20 mouse cellular contexts compared by ENCODE assay signal in the genomic region with DNA sequence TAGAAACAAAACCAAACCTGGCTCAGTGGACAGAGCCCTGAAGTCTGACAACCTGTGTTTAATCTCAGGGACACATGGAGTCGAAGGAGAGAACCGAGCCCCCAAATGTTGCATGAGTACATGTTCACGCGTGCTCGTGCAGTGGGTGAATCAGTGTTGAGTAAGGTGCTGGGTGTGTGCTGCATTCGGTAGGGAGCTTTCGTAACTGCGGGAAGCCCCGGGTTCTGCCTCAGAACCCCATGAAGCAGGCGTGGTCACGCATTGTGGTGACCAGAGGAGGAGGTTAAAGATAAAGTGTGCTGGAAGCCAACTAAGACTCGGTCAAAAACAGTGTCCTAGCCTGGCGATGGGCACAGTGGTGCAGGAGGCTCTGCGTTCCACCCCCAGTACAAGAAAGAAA. TPM values are rescaled to one million over a fixed set of nuclear protein-coding genes. Genes with fewer than 3 reads are reported as not detected.
DNase-seq lines count a peak whose midpoint lies in the region; ATAC-seq and TF ChIP-seq lines count a peak whose summit lies in the region.
"Had no signal": no experiment of that assay in that cellular context is flagged by ENCODE, and none has a peak within 500 bp of the region (broad histone marks: within the 10 kb centered on the region; RNA-seq: fewer than 3 reads in every experiment).

No protein-coding gene starts in this region.

- no peak overlapping the region for H3K4me2 ChIP-seq in liver, postnatal 0 days (ENCODE audit: low read depth, low read length)
- H3K4me2 ChIP-seq in forebrain, embryonic 16.5 days (ENCODE audit: low read length), result no peak overlapping the region
- H3K4me2 ChIP-seq: embryonic facial prominence, embryonic 13.5 days; embryonic facial prominence, embryonic 15.5 days; forebrain, embryonic 13.5 days had no signal

- peaks cover 6% of the 10 kb centered on the region; the same call in 1 of the 2 replicates for H3K79me2 ChIP-seq in liver, adult 2 months (ENCODE audit: control insufficient read depth, insufficient read depth, low read length)

- H3K27ac ChIP-seq in liver, adult 2 months (replicated peaks; ENCODE audit: insufficient read depth, low read depth, low read length), result no peak overlapping the region
- H3K27ac ChIP-seq in liver, postnatal 0 days (ENCODE audit: low read depth), result no peak overlapping the region
- no peak overlapping the region for H3K27ac ChIP-seq in forebrain, embryonic 16.5 days (ENCODE audit: low read length)
- H3K27ac ChIP-seq: embryonic facial prominence, embryonic 13.5 days; embryonic facial prominence, embryonic 15.5 days; forebrain, embryonic 13.5 days had no signal

- TF ChIP-seq EP300 in liver, postnatal 0 days (IDR thresholded peaks at IDR 0.05; ENCODE audit: low read depth), result no peak

- peaks cover 76% of the 10 kb centered on the region for H3K36me3 ChIP-seq in liver, adult 2 months (ENCODE audit: control insufficient read depth, insufficient read depth, low read length)
- H3K36me3 ChIP-seq in liver, postnatal 0 days (replicated peaks; ENCODE audit: insufficient read depth, low read length), result peaks cover 77% of the 10 kb centered on the region
- H3K36me3 ChIP-seq in forebrain, embryonic 16.5 days (ENCODE audit: control insufficient read depth, insufficient read depth), result peaks cover 21% of the 10 kb centered on the region

- 79% methylated on average over 14 of the region's 14 CpGs for WGBS in liver, adult 2 months
- WGBS in liver, postnatal 0 days (ENCODE audit: insufficient replicate concordance), result 75% methylated on average over 14 of the region's 14 CpGs
- 97% methylated on average over 14 of the region's 14 CpGs for WGBS in forebrain, embryonic 16.5 days

- no peaks in the 10 kb centered on the region for H3K9me3 ChIP-seq in liver, postnatal 0 days (ENCODE audit: low read length)
- H3K9me3 ChIP-seq in forebrain, embryonic 16.5 days (ENCODE audit: control insufficient read depth, low read length), result no peaks in the 10 kb centered on the region
- H3K9me3 ChIP-seq: embryonic facial prominence, embryonic 13.5 days; embryonic facial prominence, embryonic 15.5 days; forebrain, embryonic 13.5 days had no signal

- DNase-seq in liver, adult 2 months (ENCODE audit: extremely low read depth, low read depth, low spot score), result peak; percentile 42
- no peak for DNase-seq in liver, postnatal 0 days
- no peak for DNase-seq in lung, postnatal 36 days
- DNase-seq: adrenal gland, adult 2 months; adrenal gland, postnatal 10 days; adrenal gland, postnatal 25 days; cerebellum, adult 11 months; cerebellum, adult 18-20 months; cerebellum, adult 8-10 months; cerebellum, postnatal 14 days; cerebellum, postnatal 36 days; embryo, embryonic 11 days; forebrain, postnatal 0 days had no signal

- H3K27me3 ChIP-seq in liver, adult 2 months (ENCODE audit: control insufficient read depth, insufficient read depth, low read length), result no peaks in the 10 kb centered on the region
- H3K27me3 ChIP-seq in liver, postnatal 0 days (ENCODE audit: insufficient read depth, low read length), result no peaks in the 10 kb centered on the region
- no peaks in the 10 kb centered on the region for H3K27me3 ChIP-seq in forebrain, embryonic 16.5 days (replicated peaks; ENCODE audit: control insufficient read depth, insufficient read depth, low read length)
- H3K27me3 ChIP-seq: embryonic facial prominence, embryonic 13.5 days; embryonic facial prominence, embryonic 15.5 days; forebrain, embryonic 13.5 days had no signal

- no peak for TF ChIP-seq CTCF in liver, adult 2 months (IDR thresholded peaks at IDR 0.05; ENCODE audit: low read depth, low read length)
- TF ChIP-seq CTCF in liver, postnatal 0 days (IDR thresholded peaks at IDR 0.05; ENCODE audit: low read depth), result no peak

- no peak overlapping the region for H3K9ac ChIP-seq in liver, adult 2 months (ENCODE audit: low read depth, low read length)
- no peak overlapping the region for H3K9ac ChIP-seq in liver, postnatal 0 days (replicated peaks)
- no peak overlapping the region for H3K9ac ChIP-seq in forebrain, embryonic 16.5 days (replicated peaks; ENCODE audit: low read depth, low read length)
- H3K9ac ChIP-seq: embryonic facial prominence, embryonic 13.5 days; embryonic facial prominence, embryonic 15.5 days; forebrain, embryonic 13.5 days; forebrain, postnatal 0 days had no signal

- no peak overlapping the region for H3K4me3 ChIP-seq in liver, adult 2 months (ENCODE audit: insufficient read depth, low read depth, low read length)
- H3K4me3 ChIP-seq in liver, postnatal 0 days (ENCODE audit: low read depth, low read length), result no peak overlapping the region
- H3K4me3 ChIP-seq in forebrain, embryonic 16.5 days (replicated peaks; ENCODE audit: low read length), result no peak overlapping the region
- H3K4me3 ChIP-seq: embryonic facial prominence, embryonic 13.5 days; embryonic facial prominence, embryonic 15.5 days; forebrain, embryonic 13.5 days had no signal

- peaks cover 12% of the 10 kb centered on the region for H3K4me1 ChIP-seq in liver, adult 2 months (ENCODE audit: control insufficient read depth, insufficient read depth, low read length)
- H3K4me1 ChIP-seq in liver, postnatal 0 days (ENCODE audit: insufficient read depth), result peaks cover 3% of the 10 kb centered on the region; the same call in 1 of the 2 replicates
- no peaks in the 10 kb centered on the region for H3K4me1 ChIP-seq in forebrain, embryonic 16.5 days (replicated peaks; ENCODE audit: control insufficient read depth, insufficient read depth, low read length)
- H3K4me1 ChIP-seq: embryonic facial prominence, embryonic 13.5 days; embryonic facial prominence, embryonic 15.5 days; forebrain, embryonic 13.5 days had no signal

- no peak for ATAC-seq in liver, postnatal 0 days
- ATAC-seq in megakaryocyte, adult 5-6 weeks (ENCODE audit: poor library complexity, severe bottlenecking), result peak; percentile 92
- ATAC-seq in monocyte, adult 5-6 weeks (replicated peaks; ENCODE audit: insufficient number of reproducible peaks, low FRiP score, low TSS enrichment, poor library complexity, severe bottlenecking), result peak; percentile 88
- no peak for ATAC-seq in erythroblast, adult 5-6 weeks (replicated peaks; ENCODE audit: low FRiP score, poor library complexity, severe bottlenecking)
- ATAC-seq in forebrain, embryonic 16.5 days, result no peak
- ATAC-seq: forebrain, embryonic 13.5 days; forebrain, postnatal 0 days had no signal

- TF ChIP-seq POLR2A in liver, adult 2 months (IDR thresholded peaks at IDR 0.05; ENCODE audit: extremely low read depth, insufficient read depth, low read length), result no peak

RNA-seq across cellular contexts. Expression of a gene that starts 17.1 kb away (rescaled TPM):
- 61.4 and 82.8 TPM in 2 replicates for total RNA-seq in liver, adult 2 months (2014; rRNA removed)
- 105 and 116 TPM in 2 replicates for polyA plus RNA-seq in liver, adult 2 months (2012; rRNA removed)
- 13.2 and 13.3 TPM in 2 replicates for polyA plus RNA-seq in liver, postnatal 0 days (2015; fragmentation: Nextera tagmentation; extraction: Ambion mirVana)
- 23.8 and 25.6 TPM in 2 replicates for total RNA-seq in megakaryocyte, adult 5-6 weeks (2015)
- 50.1 and 51.5 TPM in 2 replicates for total RNA-seq in megakaryocyte, adult 5-6 weeks (2017)
- 63.8 to 106 TPM (median 96.1 TPM) in 3 replicates for total RNA-seq in monocyte, adult 5-6 weeks (2017)
- total RNA-seq in erythroblast, adult 5-6 weeks (2015; ENCODE audit: low replicate concordance), result 2.5 and 6.9 TPM in 2 replicates
- total RNA-seq in erythroblast, adult 5-6 weeks (2017; ENCODE audit: low replicate concordance), result 3.7 and 5.4 TPM in 2 replicates
- polyA plus RNA-seq in forebrain, embryonic 16.5 days (2015; fragmentation: Nextera tagmentation; extraction: Ambion mirVana), result 16.1 and 18.8 TPM in 2 replicates

RNA-seq across cellular contexts. Expression of a gene that starts 19.7 kb away (rescaled TPM):
- 15.3 and 17.9 TPM in 2 replicates for total RNA-seq in liver, adult 2 months (2014; rRNA removed)
- polyA plus RNA-seq in liver, adult 2 months (2012; rRNA removed), result 11.6 and 14.4 TPM in 2 replicates
- polyA plus RNA-seq in liver, postnatal 0 days (2015; fragmentation: Nextera tagmentation; extraction: Ambion mirVana), result 38.4 and 41.4 TPM in 2 replicates
- 49.8 and 57.8 TPM in 2 replicates for total RNA-seq in megakaryocyte, adult 5-6 weeks (2015)
- 127 and 156 TPM in 2 replicates for total RNA-seq in megakaryocyte, adult 5-6 weeks (2017)
- total RNA-seq in monocyte, adult 5-6 weeks (2017), result 4.1 to 8.0 TPM (median 6.2 TPM) in 3 replicates
- total RNA-seq in erythroblast, adult 5-6 weeks (2015; ENCODE audit: low replicate concordance), result 28.0 and 63.8 TPM in 2 replicates
- total RNA-seq in erythroblast, adult 5-6 weeks (2017; ENCODE audit: low replicate concordance), result 23.6 and 31.9 TPM in 2 replicates
- polyA plus RNA-seq in forebrain, embryonic 16.5 days (2015; fragmentation: Nextera tagmentation; extraction: Ambion mirVana), result 35.1 and 42.8 TPM in 2 replicates

RNA-seq across cellular contexts. Expression of a gene that starts 58.1 kb away (rescaled TPM):
- 12.8 and 20.7 TPM in 2 replicates for total RNA-seq in liver, adult 2 months (2014; rRNA removed)
- polyA plus RNA-seq in liver, adult 2 months (2012; rRNA removed), result 27.2 and 34.5 TPM in 2 replicates
- polyA plus RNA-seq in liver, postnatal 0 days (2015; fragmentation: Nextera tagmentation; extraction: Ambion mirVana), result 2.8 and 3.7 TPM in 2 replicates
- total RNA-seq in megakaryocyte, adult 5-6 weeks (2015), result 0.73 and 1.2 TPM in 2 replicates
- total RNA-seq in megakaryocyte, adult 5-6 weeks (2017), result 0.49 and 1.1 TPM in 2 replicates
- total RNA-seq in monocyte, adult 5-6 weeks (2017), result 0.39 to 1.1 TPM in 2 of 3 replicates, not detected in the other
- 1.2 TPM in 1 of 2 replicates, not detected in the other for total RNA-seq in erythroblast, adult 5-6 weeks (2015; ENCODE audit: low replicate concordance)
- total RNA-seq in erythroblast, adult 5-6 weeks (2017; ENCODE audit: low replicate concordance), result 0.09 TPM in 1 of 2 replicates, not detected in the other
- 3.2 and 3.7 TPM in 2 replicates for polyA plus RNA-seq in forebrain, embryonic 16.5 days (2015; fragmentation: Nextera tagmentation; extraction: Ambion mirVana)

Comparison
In these comparisons a context has a peak if more than half of its experiments do, and no peak if none do; other contexts are left out.
1. ATAC-seq: peak in megakaryocyte, adult 5-6 weeks (single experiment) and monocyte, adult 5-6 weeks (single experiment); none in liver, postnatal 0 days (single experiment), erythroblast, adult 5-6 weeks (single experiment) and forebrain, embryonic 16.5 days (single experiment).